Mouse (Mus musculus) C2C12 (cell line): ENCODE results near the gene Nrbf2. TPM values are rescaled to one million over a fixed set of nuclear protein-coding genes. Genes with fewer than 3 reads are reported as not detected.

Experiments used
- H3K27me3 ChIP-seq: one replicate; pipeline ENCODE4 v1.6.1; 2011; ENCODE audit not compliant: control insufficient read depth, insufficient read depth, insufficient read length
- H3K36me3 ChIP-seq: one replicate; pipeline ENCODE4 v1.6.1; 2011; ENCODE audit not compliant: control insufficient read depth, insufficient read depth
- H3K4me3 ChIP-seq: one replicate; pipeline ENCODE4 v1.5.1; 2011; ENCODE audit warnings: mild to moderate bottlenecking, control low read depth; ENCODE audit not compliant: poor library complexity, insufficient read depth, severe bottlenecking
- H3K79me2 ChIP-seq: one replicate; pipeline ENCODE4 v1.6.1; 2011; ENCODE audit not compliant: control insufficient read depth, insufficient read depth
- H3K79me3 ChIP-seq: one replicate; pipeline ENCODE4 v1.6.1; 2011; ENCODE audit warnings: low read depth, control low read depth
- H3ac ChIP-seq: one replicate; pipeline ENCODE3; 2011; ENCODE audit warnings: low read depth; ENCODE audit not compliant: control insufficient read depth, insufficient read length
- CEBPB ChIP-seq: IDR thresholded peaks from one replicate; pipeline ENCODE4 v1.6.1; 2011; ENCODE audit warnings: low read depth, mild to moderate bottlenecking, control low read depth, moderate library complexity
- CTCF ChIP-seq: IDR thresholded peaks from one replicate; pipeline ENCODE4 v1.5.1; 2011; ENCODE audit not compliant: control insufficient read depth, insufficient read depth, insufficient read length
- FOSL1 ChIP-seq: IDR thresholded peaks from one replicate; pipeline ENCODE4 v1.8.0; 2011; ENCODE audit warnings: mild to moderate bottlenecking, low read length; ENCODE audit not compliant: poor library complexity, insufficient read depth, severe bottlenecking
- MAX ChIP-seq: IDR thresholded peaks from one replicate; pipeline ENCODE4 v1.6.1; 2011; ENCODE audit warnings: mild to moderate bottlenecking, control low read depth
- MYOD1 ChIP-seq: IDR thresholded peaks from one replicate; pipeline ENCODE4 v1.6.1; 2011; ENCODE audit warnings: low read depth; ENCODE audit not compliant: control insufficient read depth, insufficient read length
- MYOG ChIP-seq: IDR thresholded peaks from one replicate; pipeline ENCODE4 v1.6.1; 2011; ENCODE audit not compliant: control insufficient read depth, insufficient read length; ENCODE audit errors: extremely low read depth
- USF1 ChIP-seq: IDR thresholded peaks from one replicate; pipeline ENCODE4 v1.6.1; 2011; ENCODE audit warnings: low read depth, mild to moderate bottlenecking, control low read depth, moderate library complexity
- polyA plus RNA-seq: library from polyadenylated mRNA; unstranded; fragments of >200 nt; fragmentation: generic; extraction: Trizol; gene quantifications from one replicate; pipeline ENCODE4 v1.2.1, GENCODE M21; 2012; ENCODE audit warnings: missing spikeins

The Nrbf2 gene
- polyA plus RNA-seq, 1 experiment = 14.8 TPM

- H3K4me3 ChIP-seq = no peak overlapping the region
- H3K79me3 ChIP-seq = peaks cover 5% of the 10 kb centered on the region
- no peaks in the 10 kb centered on the region for H3K79me2 ChIP-seq
- TF ChIP-seq CTCF (peak; percentile 1), MYOG (no peak)
- H3K36me3 ChIP-seq = peaks cover 84% of the 10 kb centered on the region
- no peak overlapping the region for H3ac ChIP-seq
- H3K27me3 ChIP-seq = no peaks in the 10 kb centered on the region
These were observed 38.0 kb downstream of the Nrbf2 start for GRCm38 (mm10) chr10:67247145-67247544.

DNA sequence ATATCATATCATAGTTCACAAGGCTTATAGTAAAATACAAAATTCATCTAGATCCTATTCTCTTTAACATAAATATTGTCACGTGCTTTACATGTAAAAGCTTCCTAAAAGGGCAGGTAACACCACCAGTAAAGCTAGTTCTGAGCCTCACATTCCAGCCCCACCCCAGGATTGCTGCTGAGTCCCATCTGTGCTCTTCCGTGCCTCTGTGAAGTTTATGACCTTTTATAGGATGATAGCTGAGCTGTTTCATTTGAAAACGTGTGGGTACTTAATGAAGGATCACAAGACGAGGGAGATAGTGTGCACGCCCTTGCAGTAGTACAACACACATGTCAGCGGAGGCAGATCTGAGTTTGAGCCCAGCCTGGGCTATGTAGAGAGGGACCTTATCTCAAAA, 54.7 kb downstream of the Nrbf2 start:
- H3K27me3 ChIP-seq = no peaks in the 10 kb centered on the region
- no peak overlapping the region for H3K4me3 ChIP-seq
- H3K36me3 ChIP-seq = peaks cover 99% of the 10 kb centered on the region
- H3ac ChIP-seq = no peak overlapping the region
- H3K79me3 ChIP-seq = peaks cover 20% of the 10 kb centered on the region
- peaks cover 55% of the 10 kb centered on the region for H3K79me2 ChIP-seq
- TF ChIP-seq USF1 = no peak

DNA sequence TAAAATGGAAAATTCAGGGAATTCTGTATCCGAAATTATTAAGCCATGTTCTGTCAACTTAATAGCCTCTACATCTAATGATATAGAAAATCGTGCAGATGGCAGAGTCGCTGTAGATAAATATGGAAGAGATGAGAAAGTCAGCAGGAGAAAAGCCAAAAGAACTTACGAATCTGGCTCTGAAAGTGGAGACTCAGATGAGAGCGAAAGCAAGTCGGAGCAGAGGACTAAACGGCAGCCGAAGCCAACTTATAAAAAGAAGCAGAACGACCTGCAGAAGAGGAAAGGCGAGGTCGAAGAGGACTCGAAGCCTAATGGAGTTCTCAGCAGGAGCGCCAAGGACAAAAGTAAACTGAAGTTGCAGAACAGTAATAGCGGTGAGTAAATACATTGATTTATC, 58.6 kb downstream of the Nrbf2 start:
- peaks cover 36% of the 10 kb centered on the region for H3K79me3 ChIP-seq
- H3K36me3 ChIP-seq = peaks cover 89% of the 10 kb centered on the region
- H3K27me3 ChIP-seq = no peaks in the 10 kb centered on the region
- peaks cover 71% of the 10 kb centered on the region for H3K79me2 ChIP-seq
- H3ac ChIP-seq = no peak overlapping the region
- TF ChIP-seq CEBPB (no peak), FOSL1 (no peak), MAX (no peak), MYOD1 (no peak), USF1 (no peak), CTCF (no peak), MYOG (no peak)
- no peak overlapping the region for H3K4me3 ChIP-seq

- peaks cover 89% of the 10 kb centered on the region for H3K36me3 ChIP-seq
- H3ac ChIP-seq = no peak overlapping the region
- H3K79me2 ChIP-seq = peaks cover 75% of the 10 kb centered on the region
- TF ChIP-seq MYOG (no peak), MAX (no peak), FOSL1 (no peak), CEBPB (no peak), MYOD1 (no peak), CTCF (no peak), USF1 (no peak)
- H3K4me3 ChIP-seq = no peak overlapping the region
- H3K27me3 ChIP-seq = no peaks in the 10 kb centered on the region
- peaks cover 40% of the 10 kb centered on the region for H3K79me3 ChIP-seq
These were observed 59.0 kb downstream of the Nrbf2 start for GRCm38 (mm10) chr10:67226109-67226508.

DNA sequence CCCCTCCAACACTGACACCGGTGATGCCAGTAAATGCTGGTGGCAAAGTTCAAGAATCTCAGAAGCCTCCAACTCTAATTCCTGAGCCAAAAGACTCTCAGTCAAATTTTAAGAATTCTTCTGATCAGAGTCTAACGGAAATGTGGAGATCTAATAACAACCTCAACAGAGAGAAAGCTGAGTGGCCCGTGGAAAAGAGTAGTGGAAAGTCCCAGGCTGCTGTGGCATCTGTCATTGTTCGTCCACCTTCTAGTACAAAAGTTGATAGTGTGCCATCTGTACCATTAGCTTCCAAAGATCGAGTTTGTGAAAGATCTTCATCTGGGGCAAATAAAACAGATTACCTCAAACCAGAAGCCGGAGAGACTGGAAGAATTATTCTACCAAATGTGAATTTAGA, 59.6 kb downstream of the Nrbf2 start:
- H3K79me2 ChIP-seq = peaks cover 81% of the 10 kb centered on the region
- no peaks in the 10 kb centered on the region for H3K27me3 ChIP-seq
- peaks cover 89% of the 10 kb centered on the region for H3K36me3 ChIP-seq
- H3K4me3 ChIP-seq = no peak overlapping the region
- TF ChIP-seq CEBPB = no peak
- no peak for TF ChIP-seq USF1
- TF ChIP-seq MYOG = no peak
- TF ChIP-seq MAX = no peak
- TF ChIP-seq CTCF = no peak
- TF ChIP-seq MYOD1 = no peak
- no peak for TF ChIP-seq FOSL1
- peaks cover 43% of the 10 kb centered on the region for H3K79me3 ChIP-seq
- no peak overlapping the region for H3ac ChIP-seq

GRCm38 (mm10) chr10:67223942-67224341, 61.2 kb downstream of the Nrbf2 start:
- Histone ChIP-seq H3K27me3 (no peaks in the 10 kb centered on the region), H3ac (no peak overlapping the region), H3K36me3 (peaks cover 89% of the 10 kb centered on the region), H3K4me3 (no peak overlapping the region), H3K79me2 (peaks cover 93% of the 10 kb centered on the region), H3K79me3 (peaks cover 47% of the 10 kb centered on the region)
- no peak for TF ChIP-seq CTCF
- TF ChIP-seq MYOD1 = peak; percentile 7
- TF ChIP-seq FOSL1 = peak; percentile 45
